Mouse (Mus musculus) lung, postnatal 10 days (tissue): Measurements from ENCODE around the gene Tedc1.

Source experiments
- DNase-seq: peaks from one replicate; pipeline ENCODE4 v3.0.0; 2021

Tedc1 gene

GRCm38 (mm10) chr12:113207737-113208136, 51.5 kb downstream of the Tedc1 start:
- DNase-seq: no peak

DNA sequence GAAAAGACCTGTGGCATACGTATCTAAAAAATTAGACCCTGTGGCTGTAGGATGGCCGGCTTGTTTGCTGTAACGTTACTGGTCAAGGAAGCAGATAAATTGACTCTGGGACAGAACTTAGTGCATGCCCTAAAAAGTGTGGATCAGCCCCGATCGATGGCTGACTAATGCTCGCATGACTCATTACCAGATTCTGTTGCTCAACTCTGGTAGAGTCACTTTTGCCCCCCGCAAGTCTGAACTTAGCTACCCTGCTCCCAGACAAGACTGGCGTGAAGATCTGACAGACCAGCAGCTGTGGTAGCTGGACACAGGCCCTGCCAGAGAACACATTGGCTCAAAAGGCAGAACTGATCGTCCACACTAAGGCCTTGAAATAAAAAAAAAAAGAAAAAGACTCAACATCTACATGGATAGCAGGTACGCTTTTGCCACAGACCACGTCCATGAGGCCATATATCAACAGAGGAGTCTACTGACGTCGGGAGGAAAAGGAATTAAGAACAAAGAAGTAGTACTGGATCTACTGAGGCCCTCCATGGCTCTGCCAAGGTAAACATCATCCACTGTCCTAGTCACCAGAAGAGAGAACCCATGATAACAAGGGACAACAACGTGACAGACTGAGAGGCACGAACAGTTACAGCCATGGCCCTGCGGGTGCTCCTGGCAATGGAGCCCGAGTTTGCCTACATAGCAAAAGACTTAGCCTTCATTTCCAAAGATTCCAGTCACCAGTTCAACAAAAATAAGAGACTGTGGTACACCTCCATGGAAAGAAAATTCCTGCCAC, 54.6 kb downstream of the Tedc1 start:
- DNase-seq: no peak

DNA sequence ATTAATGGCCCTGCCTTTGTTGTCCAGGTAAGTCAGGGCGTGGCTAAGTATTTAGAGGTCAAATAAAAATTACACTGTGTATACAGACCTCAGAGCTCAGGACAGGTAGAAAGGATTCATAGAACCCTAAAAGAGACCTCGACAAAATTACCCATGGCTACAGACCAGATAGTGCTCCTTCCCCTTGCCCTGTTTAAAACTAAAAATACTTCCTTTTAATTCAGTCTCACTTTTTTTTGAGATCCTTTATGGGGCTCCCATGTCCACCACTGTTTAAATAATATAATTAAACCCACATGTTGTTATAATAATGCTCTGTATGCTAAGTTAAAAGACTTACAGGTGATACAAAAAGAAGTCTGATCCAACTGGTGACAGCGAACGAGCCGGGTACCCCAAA, 55.6 kb downstream of the Tedc1 start:
- no peak for DNase-seq

DNA sequence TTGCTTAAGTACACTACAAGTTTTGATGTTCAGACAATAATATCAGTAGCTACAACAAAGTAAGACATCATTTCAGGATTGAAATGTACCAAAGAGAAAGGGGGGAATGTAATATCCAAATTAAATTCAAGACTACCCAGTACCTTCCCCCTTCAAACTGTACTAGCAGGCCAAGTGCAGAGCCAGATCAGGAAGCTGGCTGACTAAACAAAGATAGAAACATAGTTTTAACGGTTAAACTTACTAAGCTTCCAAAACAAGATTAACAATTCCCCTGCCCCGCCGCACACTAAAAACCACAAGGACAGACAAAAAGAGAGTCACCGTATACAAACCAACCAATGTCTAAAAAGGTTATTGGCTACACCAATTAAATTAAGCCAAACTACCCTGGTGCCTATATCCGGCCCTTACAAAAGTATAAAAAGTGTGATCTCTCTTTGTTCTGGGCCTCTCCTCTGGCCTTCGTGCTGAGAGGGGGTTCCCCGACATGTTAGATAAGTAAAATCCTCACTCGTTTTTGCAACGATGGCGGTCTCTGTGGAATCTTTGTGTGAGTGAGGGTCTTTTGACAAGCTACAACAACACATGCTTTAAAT, 56.2 kb downstream of the Tedc1 start:
- no peak for DNase-seq

DNA sequence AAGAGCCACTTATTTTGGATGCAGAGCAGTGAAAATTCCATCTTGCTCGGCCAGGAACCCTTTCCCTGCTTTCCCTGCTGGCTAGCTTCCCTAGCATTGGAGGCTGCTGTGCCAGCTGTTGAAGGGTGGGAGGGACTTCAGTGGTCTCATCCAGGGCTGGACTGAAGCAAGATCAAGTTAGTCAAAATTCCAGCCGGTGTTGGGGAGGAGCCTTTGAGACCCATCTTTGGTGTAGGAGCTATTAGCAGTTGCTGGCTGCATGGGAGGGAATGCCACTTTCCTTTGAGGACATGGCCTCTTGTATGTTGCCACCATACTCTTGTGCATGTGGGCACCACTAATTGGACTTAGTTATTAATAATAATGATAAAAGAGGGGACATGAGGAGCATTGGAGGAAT, 57.0 kb downstream of the Tedc1 start:
- peak; percentile 45 for DNase-seq

DNA sequence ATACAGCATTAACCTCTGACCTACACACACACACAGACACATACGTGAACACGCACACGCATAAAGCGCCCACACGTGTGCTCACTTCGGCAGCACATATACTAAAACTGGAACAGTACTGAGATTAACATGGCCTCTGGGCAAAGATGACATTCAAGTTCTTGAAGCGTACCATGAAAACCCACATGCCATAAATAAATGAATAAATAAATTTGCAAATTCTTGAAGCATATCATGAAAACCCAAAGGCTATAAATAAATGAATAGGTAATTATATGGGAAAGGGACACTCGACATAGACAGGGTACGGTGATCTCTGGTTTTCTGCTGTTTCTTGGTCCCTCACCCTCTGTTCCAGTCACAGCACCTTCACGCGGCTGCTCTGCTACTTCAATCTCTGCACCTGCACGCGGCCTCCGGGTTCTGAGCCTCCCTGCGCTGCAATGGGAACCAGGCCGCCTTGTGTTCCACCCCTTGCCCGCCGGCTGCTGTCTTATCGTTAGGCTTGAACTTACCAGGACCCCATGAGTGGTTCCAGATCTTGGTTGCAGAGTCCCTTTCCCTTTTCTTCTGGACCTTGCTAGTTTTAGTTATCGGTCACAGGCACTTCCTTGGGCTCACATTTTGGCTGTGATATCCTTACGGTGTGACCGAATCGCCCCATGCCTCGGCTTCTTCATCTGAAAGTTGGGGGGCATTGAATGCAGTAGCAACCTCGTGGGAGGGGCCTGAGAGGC, 58.0 kb downstream of the Tedc1 start:
- DNase-seq: no peak

- DNase-seq: peak; percentile 25
Observed at GRCm38 (mm10) chr12:113214972-113215666, 58.9 kb downstream of the Tedc1 start.
